Mouse (Mus musculus) bone marrow macrophage, adult 2 months (primary cell): Measurements from ENCODE around the gene Smc2. TPM values are rescaled to one million over a fixed set of nuclear protein-coding genes. Genes with fewer than 3 reads are reported as not detected.
"Not testable (repeated sequence)": the region's sequence is repeated elsewhere in the genome, so short reads cannot be mapped to it uniquely, and the experiment has no call there.

Experiments used
- H3K27ac ChIP-seq: 2 replicates; pipeline ENCODE4 v1.5.1; 2012; ENCODE audit warnings: low read depth, low read length; ENCODE audit not compliant: insufficient read depth
- H3K4me1 ChIP-seq: 2 replicates; pipeline ENCODE4 v1.6.1; 2012; ENCODE audit warnings: low read length; ENCODE audit not compliant: control insufficient read depth, insufficient read depth
- H3K4me3 ChIP-seq: 2 replicates; pipeline ENCODE4 v1.5.1; 2012; ENCODE audit warnings: mild to moderate bottlenecking, low read length, moderate library complexity; ENCODE audit not compliant: insufficient read depth
- CTCF ChIP-seq: IDR thresholded peaks from 2 replicates; pipeline ENCODE4 v1.5.1; 2012; ENCODE audit warnings: low read depth, mild to moderate bottlenecking, low read length, moderate library complexity
- POLR2A ChIP-seq: IDR thresholded peaks from 2 replicates; pipeline ENCODE4 v1.6.1; 2012; ENCODE audit warnings: mild to moderate bottlenecking, low read depth, low read length, borderline replicate concordance
- polyA plus RNA-seq: library from polyadenylated mRNA; stranded (reverse); fragments of >200 nt; gene quantifications from 2 replicates; pipeline ENCODE4 v1.2.4, GENCODE M21; 2012; ENCODE audit not compliant: missing spikeins, insufficient read depth, insufficient read length

Smc2 gene
- polyA plus RNA-seq, 1 experiment, result 34.6 TPM

DNA sequence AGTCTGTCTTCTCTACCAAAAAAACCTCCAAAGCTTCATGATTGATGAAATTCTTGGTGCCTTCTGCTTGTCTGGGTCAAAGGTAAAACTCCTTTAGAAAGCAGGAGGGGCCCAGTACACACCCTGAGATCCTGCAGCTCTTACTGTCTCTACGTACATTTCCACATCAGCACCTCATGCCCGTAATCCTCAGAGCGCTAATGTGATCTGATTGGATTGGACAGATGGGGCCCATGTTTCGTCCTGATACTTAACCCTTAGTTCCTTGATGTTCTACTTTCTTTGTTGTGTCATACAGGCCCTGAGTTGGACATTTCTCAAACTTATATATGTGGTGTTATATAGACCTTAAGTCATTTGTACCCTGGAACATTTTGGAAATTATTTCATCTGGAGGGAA, 48.4 kb downstream of the Smc2 start:
- no peak for TF ChIP-seq POLR2A
- no peak for TF ChIP-seq CTCF
- Histone ChIP-seq H3K4me1 (no peaks in the 10 kb centered on the region), H3K4me3 (no peak overlapping the region), H3K27ac (no peak overlapping the region)

DNA sequence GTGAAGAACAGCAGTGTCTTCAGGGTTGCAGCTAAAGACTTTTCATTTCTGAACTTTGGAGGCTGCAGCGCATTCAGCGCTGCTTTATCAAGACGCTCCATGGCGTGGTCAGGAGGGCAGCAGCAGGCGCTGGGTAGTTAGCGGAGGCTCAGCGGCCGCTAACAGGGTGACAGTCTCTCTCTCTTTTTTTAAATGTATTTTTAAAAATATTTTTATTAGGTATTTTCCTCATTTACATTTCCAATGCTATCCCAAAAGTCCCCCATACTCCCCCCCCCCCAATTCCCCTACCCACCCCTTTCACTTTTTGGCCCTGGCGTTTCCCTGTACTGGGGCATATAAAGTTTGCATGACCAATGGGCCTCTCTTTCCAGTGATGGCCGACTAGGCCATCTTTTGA, 58.1 kb downstream of the Smc2 start, which contains the start of gene Vma21-ps:
Gene Vma21-ps (minus strand): TSS at position 101 of the 400 bp plus-strand sequence.
- not testable (repeated sequence) for H3K4me3 ChIP-seq, H3K27ac ChIP-seq, H3K4me1 ChIP-seq

DNA sequence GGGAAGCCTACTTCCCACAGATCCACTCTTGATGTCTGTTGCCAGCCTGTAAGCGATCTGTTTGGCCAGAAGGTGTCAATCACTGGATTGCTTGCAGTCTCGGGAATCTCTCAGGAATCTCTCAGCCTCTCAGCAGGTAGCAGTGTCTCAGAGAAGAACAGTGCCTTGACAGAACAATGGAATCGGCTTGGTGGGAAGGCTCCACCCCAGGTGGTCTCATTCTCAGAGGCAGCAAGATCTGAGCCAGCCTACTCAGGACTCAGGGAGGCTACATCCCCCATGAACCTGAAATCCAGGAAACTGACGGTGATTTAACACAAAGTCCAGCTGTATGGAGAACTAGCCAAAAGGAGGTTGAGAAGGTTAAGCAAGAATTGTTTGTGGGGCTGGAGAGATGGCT, 78.5 kb downstream of the Smc2 start:
- TF ChIP-seq CTCF (no peak), POLR2A (no peak)
- Histone ChIP-seq H3K27ac (no peak overlapping the region), H3K4me1 (no peaks in the 10 kb centered on the region), H3K4me3 (no peak overlapping the region)

DNA sequence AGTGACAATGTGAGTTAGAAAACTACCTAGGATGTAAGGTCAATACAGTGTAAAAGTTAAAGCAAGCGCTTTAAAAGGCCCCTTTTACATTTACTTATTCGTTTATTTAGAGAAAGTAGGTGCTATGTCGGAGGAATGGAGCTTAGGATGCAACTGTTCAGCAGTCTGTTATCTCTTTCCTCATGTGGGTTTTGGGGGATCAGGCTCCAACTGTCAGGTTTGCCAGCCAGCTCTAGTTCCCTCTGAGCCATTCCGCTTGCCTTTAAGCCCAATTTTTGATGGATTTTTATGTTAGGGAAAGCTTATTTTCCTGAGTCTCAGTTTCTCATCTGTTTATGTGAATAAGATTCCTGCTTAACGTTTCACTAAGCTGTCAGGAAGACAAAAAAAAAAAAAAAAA, 80.3 kb downstream of the Smc2 start:
- Histone ChIP-seq H3K27ac (no peak overlapping the region), H3K4me3 (no peak overlapping the region), H3K4me1 (no peaks in the 10 kb centered on the region)
- TF ChIP-seq POLR2A, result no peak
- TF ChIP-seq CTCF, result no peak

GRCm38 (mm10) chr4:52526464-52526863, 87.4 kb downstream of the Smc2 start:
- H3K27ac ChIP-seq, result no peak overlapping the region
- no peak for TF ChIP-seq CTCF
- TF ChIP-seq POLR2A, result no peak
- H3K4me1 ChIP-seq, result no peaks in the 10 kb centered on the region
- H3K4me3 ChIP-seq, result no peak overlapping the region

DNA sequence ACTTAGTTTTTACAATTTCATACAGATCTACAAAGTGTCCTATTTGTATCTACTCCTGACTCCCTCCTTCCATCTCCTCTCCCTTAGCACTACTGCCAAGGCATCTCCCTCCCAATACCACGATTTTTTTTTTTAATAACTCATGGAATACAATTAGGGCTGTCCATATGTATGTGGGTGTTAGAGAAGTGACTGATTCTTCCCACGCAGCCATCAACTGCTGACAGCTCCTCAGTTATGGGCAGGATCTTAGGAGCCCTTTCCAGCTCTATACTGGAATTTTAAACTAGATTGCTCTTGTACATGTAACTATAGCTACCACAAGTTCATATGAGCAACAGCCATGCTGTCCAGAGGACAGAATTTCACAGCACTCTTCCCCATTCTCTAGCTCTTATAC, 91.6 kb downstream of the Smc2 start:
- no peaks in the 10 kb centered on the region for H3K4me1 ChIP-seq
- TF ChIP-seq CTCF (no peak), POLR2A (no peak)
- no peak overlapping the region for H3K4me3 ChIP-seq
- H3K27ac ChIP-seq, result no peak overlapping the region

Other genes starting within 250 kb of the Smc2 start
- gene Vma21-ps, start 58.0 kb downstream of the Smc2 start, polyA plus RNA-seq, result not detected in 2 replicates
- not detected in 2 replicates for gene Toporsl, start 157.0 kb downstream of the Smc2 start, polyA plus RNA-seq